Mouse (Mus musculus): Measurements from ENCODE around the gene Tubgcp3. TPM values are rescaled to one million over a fixed set of nuclear protein-coding genes. Genes with fewer than 3 reads are reported as not detected.

Tubgcp3 gene
- 36.4 TPM for polyA plus RNA-seq (2015; fragmentation: Illumina TruSeq; extraction: RNeasy Lipid Tissue Mini Kit (QIAGEN cat#74804); ENCODE audit: low read depth, low replicate concordance)

GRCm38 (mm10) chr8:12672056-12672881 is at the start of gene Tubgcp3:
Gene Tubgcp3 (minus strand): TSS chr8:12672248.

GRCm38 (mm10) chr8:12572814-12573534 is 99.1 kb downstream of the Tubgcp3 start, which contains the start of gene Spaca7:
Gene Spaca7 (plus strand): TSS chr8:12573029.

Other genes with a start within 250 kb of the Tubgcp3 start
- not detected for gene Spaca7, start 99.2 kb downstream of the Tubgcp3 start, polyA plus RNA-seq (2015; fragmentation: Illumina TruSeq; extraction: RNeasy Lipid Tissue Mini Kit (QIAGEN cat#74804); ENCODE audit: low read depth, low replicate concordance)
- 35.3 TPM for gene Atp11a, start 84.8 kb upstream of the Tubgcp3 start, polyA plus RNA-seq (2015; fragmentation: Illumina TruSeq; extraction: RNeasy Lipid Tissue Mini Kit (QIAGEN cat#74804); ENCODE audit: low read depth, low replicate concordance)
- 114 TPM for gene Mcf2l, start 201.6 kb upstream of the Tubgcp3 start, polyA plus RNA-seq (2015; fragmentation: Illumina TruSeq; extraction: RNeasy Lipid Tissue Mini Kit (QIAGEN cat#74804); ENCODE audit: low read depth, low replicate concordance)

All from brain, adult 10 weeks (tissue).